Mouse (Mus musculus): ENCODE data around the gene Aarsd1.
"Not testable (repeated sequence)": the region's sequence is repeated elsewhere in the genome, so short reads cannot be mapped to it uniquely, and the experiment has no call there.

Aarsd1 gene

DNA sequence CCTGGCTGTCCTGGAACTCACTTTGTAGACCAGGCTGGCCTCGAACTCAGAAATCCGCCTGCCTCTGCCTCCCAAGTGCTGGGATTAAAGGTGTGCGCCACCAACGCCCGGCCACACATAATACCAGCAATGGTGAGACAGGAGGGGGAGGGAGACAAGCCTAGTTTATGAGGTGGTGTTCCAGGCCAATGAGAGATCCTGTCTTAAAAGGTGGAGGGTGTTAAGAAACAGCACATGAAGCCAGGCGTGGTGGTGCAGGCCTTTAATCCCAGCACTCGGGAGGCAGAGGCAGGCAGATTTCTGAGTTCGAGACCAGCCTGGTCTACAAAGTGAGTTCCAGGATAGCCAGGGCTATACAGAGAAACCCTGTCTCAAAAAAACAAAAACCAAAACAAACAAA lies 39.2 kb downstream of the Aarsd1 start:
- not testable (repeated sequence) for DNase-seq (ENCODE audit: low spot score in 2 of 2)

DNA sequence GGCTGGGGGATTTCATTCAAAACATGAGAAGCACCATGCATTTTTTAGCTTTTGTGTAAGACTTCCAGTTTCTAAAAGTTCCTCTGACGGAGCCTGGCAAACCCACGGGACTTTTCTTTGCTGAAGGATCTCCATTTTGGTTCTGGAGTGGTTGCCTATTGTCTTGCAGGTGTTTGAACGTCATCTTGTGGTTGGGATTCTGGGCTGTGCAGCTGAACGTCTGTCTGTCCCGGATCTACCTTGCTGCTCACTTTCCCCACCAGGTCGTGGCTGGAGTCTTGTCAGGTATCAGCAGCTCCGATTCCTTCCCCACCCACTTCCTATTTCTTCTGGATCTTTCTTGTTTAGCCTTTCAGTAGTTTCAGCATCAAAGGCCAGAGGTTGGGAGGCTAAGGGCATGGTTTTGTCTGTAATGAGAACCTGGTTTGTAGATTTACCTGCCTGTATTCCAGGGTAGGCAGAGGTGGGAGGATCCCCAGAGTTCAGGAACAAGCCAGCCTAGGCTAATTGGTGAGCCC lies 42.9 kb downstream of the Aarsd1 start:
- no peak for DNase-seq (ENCODE audit: low spot score in 2 of 2)

DNA sequence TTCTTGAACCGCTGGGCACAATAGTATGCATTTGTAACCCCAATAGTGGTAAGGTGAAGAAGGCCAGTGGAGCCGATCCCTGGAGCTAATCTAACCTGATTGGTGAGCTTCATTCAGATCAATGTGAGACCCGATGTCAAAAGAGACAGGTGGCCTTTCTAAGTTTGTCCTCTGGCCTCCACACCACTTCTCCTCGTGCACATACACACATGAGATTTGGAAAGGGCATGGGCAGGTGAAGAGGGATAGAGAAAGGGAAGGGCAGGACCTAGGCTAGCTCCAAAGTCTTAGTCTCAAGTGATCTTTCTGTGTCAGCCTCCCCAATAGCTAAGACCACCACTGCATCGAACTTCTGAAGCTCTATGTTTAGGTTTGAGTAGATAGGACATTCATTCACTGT lies 47.3 kb downstream of the Aarsd1 start:
- DNase-seq (ENCODE audit: low spot score in 2 of 2) = no peak

DNA sequence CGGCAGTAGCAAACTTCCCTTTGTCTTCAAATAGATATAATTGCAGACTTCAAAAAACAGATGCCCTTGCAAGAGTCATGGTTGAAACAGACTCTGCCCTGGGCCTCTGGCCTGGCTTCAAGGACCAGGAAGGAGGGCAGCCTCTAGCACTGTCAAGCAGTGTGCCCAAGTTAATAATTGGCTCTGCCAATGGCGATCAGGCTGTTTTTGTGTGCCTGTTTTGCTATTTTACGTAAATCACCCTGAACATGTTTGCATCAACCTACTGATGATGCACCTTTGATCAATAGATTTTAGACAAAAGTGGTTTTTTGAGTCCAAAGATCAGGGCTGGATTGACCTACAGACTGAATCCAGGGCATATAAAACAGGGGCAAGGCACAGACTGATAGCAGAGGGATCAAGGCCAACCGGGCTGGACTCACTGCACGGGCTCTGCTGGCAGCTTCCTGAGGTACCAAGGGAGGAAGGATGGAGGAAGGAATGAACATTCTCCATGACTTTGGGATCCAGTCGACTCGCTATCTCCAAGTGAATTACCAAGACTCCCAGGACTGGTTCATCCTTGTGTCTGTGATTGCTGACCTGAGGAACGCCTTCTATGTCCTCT lies 50.0 kb downstream of the Aarsd1 start, which contains the start of gene G6pc:
Gene G6pc (plus strand): TSS at position 236 of the 610 bp plus-strand sequence.
- DNase-seq (ENCODE audit: low spot score in 2 of 2) = no peak

DNA sequence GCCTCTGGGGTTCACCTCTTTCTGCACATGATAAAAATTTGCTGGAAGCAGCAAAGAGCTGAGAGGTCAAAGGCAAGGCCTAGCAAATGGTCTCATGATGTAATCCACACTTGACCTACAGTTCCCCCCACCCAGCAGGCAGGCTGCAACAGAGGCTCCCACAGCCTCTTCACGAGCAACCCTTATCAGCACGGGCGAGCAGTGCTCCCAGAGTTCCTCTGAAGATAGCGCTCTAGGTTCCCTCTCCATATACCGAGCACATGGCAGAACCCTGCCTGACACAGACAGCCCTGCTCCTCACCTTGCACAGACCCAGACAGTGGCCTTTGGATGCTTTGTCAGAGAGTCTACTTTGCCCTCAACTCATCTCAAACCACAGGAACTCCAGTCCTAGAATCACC lies 52.9 kb downstream of the Aarsd1 start:
- DNase-seq (ENCODE audit: low spot score in 2 of 2) = no peak

DNA sequence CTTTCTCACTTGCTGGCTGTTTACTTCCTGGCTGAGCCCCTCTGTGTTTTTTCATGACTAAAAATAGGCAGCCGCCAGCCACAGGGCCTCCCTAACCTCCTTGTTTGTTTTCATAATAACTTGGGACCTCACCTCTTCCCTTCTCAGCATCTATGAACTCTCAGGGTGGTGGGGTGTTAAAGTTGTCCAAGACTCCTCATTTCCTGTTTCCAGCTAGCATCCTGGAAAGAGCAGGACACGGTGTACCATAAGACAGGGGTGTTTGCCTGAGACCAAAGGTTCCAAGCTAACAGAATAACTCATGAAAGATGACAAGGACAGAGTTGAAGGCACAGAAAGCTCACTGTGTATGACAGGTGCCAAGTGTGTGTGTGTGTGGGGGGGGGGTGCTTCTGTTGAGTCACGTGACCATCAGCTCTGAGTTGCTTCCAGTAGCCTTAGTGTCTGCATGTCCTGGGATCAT lies 56.7 kb downstream of the Aarsd1 start:
- no peak for DNase-seq (ENCODE audit: low spot score in 2 of 2)

DNA sequence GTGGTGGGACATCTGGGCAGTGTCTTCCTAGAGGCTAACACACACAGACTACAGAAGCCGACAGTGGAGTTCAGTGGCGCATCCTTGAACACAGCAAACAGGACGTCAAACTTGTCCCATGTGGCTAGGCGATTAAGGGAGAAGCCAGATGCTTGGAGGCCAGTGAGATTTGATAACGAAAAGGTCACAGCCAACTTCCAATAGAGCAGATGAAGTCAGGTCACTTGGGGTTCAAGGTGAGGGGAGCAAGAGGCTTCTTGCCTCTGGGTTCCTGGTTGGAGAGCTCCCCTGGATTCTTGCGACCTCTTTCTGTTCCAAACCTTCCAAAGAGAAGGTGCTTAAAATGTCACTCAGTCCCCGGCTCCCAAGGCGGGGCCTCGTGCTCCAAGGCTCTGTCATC lies 57.6 kb downstream of the Aarsd1 start:
- DNase-seq (ENCODE audit: low spot score in 2 of 2) = no peak

DNA sequence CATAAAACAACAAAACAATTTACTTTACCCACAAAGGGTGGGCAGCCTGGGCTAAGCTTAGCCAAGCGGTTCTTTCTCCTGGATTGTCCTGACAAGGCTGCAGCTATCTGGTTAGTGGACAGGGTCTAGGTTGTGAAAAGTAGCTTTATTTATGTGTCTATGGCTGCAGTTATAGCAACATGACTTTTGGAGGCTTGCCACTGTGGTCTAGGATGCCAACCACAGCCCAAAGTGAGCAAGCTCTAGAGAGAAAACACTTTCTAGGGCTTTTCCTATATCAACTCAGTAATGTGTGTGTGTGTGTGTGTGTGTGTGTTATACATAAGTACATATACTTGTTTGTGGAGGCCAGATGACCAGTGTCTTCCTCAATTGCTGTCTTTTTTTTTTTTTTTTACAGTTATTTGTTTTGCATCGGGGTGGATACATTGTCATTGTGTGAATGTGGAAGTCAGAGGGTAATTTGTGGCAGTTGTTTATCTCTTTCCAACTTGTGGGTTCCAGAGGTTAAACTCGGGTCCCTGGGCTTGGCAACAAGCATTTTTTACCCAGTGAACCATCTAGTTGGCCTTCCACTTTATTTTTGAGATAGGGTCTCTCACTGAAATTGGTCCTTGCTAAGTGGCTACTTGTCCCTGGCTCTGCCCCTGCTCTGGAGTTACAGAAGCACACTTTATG lies 59.8 kb downstream of the Aarsd1 start:
- no peak for DNase-seq (ENCODE audit: low spot score in 2 of 2)

Data from cerebellum, postnatal 4 days (tissue).